Mouse (Mus musculus) bone marrow, adult 2 months (tissue): Measurements from ENCODE around the gene Lrrc57.

Source experiments
- CTCF ChIP-seq: fragments of 200-500 bp; IDR thresholded peaks from 2 replicates; pipeline ENCODE4 v1.5.1; 2011; ENCODE audit warnings: low read length, control low read depth; ENCODE audit not compliant: control insufficient read depth, insufficient read depth
- POLR2A ChIP-seq: fragments of 200-500 bp; IDR thresholded peaks from 2 replicates; pipeline ENCODE4 v1.6.1; 2011; ENCODE audit warnings: low read depth, mild to moderate bottlenecking, control low read depth, low read length, borderline replicate concordance; ENCODE audit not compliant: control insufficient read depth

DNA sequence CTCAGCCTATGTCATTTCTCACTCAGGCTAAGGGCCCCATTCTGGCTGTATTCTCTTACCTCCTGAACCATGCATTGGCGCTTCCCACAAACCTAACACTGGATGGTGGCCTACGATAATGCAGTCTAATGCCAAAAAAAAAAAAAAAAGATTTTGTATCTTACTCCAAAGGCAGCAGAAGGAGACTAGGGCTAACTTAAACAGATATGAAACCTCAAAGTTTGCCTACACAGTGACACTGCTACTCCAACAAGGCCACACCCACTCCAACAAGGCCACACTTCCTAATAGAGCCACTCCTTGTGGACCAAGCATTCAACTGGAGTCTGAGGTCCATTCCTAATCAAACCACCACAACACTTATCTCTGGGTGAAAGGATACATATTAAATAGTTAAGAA is 47.4 kb upstream of the Lrrc57 start:
- no peak for TF ChIP-seq CTCF
- TF ChIP-seq POLR2A: no peak
